Mouse (Mus musculus) midbrain, postnatal 0 days (tissue): ENCODE results near the gene C3. TPM values are rescaled to one million over a fixed set of nuclear protein-coding genes. Genes with fewer than 3 reads are reported as not detected.

Source experiments
- ATAC-seq: fragments of 200-750 bp; cut with Nextera tagmentation; 2 replicates; pipeline ENCODE4 v1.8.0; 2017; ENCODE audit warnings: moderate number of reproducible peaks, mild to moderate bottlenecking, moderate TSS enrichment, moderate library complexity; ENCODE audit not compliant: low FRiP score
- DNase-seq: peaks from one replicate; pipeline ENCODE4 v3.0.0-alpha.2; 2015; ENCODE audit warnings: low spot score
- H3K27ac ChIP-seq: fragments of 300-500 bp; sonication (generic); 2 replicates; pipeline ENCODE4 v1.5.1; 2014; ENCODE audit warnings: low read depth, mild to moderate bottlenecking, low read length, mixed read lengths
- H3K27me3 ChIP-seq: fragments of 300-500 bp; sonication (generic); 2 replicates; pipeline ENCODE4 v1.6.1; 2014; ENCODE audit warnings: low read length, control low read depth, mixed read lengths; ENCODE audit not compliant: insufficient read depth
- H3K36me3 ChIP-seq: fragments of 300-500 bp; sonication (generic); 2 replicates; pipeline ENCODE4 v1.6.1; 2014; ENCODE audit warnings: low read length, control low read depth, mixed read lengths; ENCODE audit not compliant: insufficient read depth
- H3K4me1 ChIP-seq: fragments of 300-500 bp; sonication (generic); 2 replicates; pipeline ENCODE4 v1.6.1; 2014; ENCODE audit warnings: mild to moderate bottlenecking, control low read depth, antibody characterized with exemption, low read length, mixed read lengths; ENCODE audit not compliant: insufficient read depth
- H3K4me2 ChIP-seq: fragments of 300-500 bp; sonication (generic); 2 replicates; pipeline ENCODE4 v1.6.1; 2014; ENCODE audit warnings: low read depth, mild to moderate bottlenecking, low read length, mixed read lengths; ENCODE audit not compliant: poor library complexity, severe bottlenecking
- H3K4me3 ChIP-seq: fragments of 300-500 bp; sonication (generic); 2 replicates; pipeline ENCODE4 v1.5.1; 2014; ENCODE audit warnings: low read depth, mild to moderate bottlenecking, low read length, moderate library complexity
- H3K9ac ChIP-seq: fragments of 300-500 bp; sonication (generic); replicated peaks from 2 replicates; pipeline ENCODE4 v1.6.1; 2014; ENCODE audit warnings: mild to moderate bottlenecking, low read length, moderate library complexity, mixed read lengths; ENCODE audit not compliant: poor library complexity, severe bottlenecking
- H3K9me3 ChIP-seq: fragments of 300-500 bp; sonication (generic); 2 replicates; pipeline ENCODE4 v1.6.1; 2016; ENCODE audit warnings: low read length, control low read depth
- CTCF ChIP-seq: IDR thresholded peaks from 2 replicates; pipeline ENCODE4 v1.5.1; 2016; ENCODE audit warnings: antibody characterized with exemption, mild to moderate bottlenecking
- WGBS: fragments of 180-500 bp; shearing (Covaris S2); extraction: QIAGEN DNeasy Blood & Tissue Kit; methylation state at CpG from one replicate; pipeline ENCODE4 v1.1.7; 2014; 5-methylcytosine and 5-hydroxymethylcytosine counted together
- polyA plus RNA-seq: library from polyadenylated mRNA; unstranded; fragments of >200 nt; fragmentation: Nextera tagmentation; extraction: Ambion mirVana; gene quantifications from 2 replicates; pipeline ENCODE4 v1.2.1, GENCODE M21; 2015
- total RNA-seq: library from RNA; depleted of rRNA; stranded (reverse); fragments of >200 nt; gene quantifications from 2 replicates; pipeline ENCODE4 v1.2.3, GENCODE M21; 2014

The C3 gene
- total and polyA plus RNA-seq, 2 experiments from 2014 or later = 0.49 to 1.7 TPM

- 29% methylated on average over 7 of the region's 7 CpGs for whole genome bisulfite sequencing
Measured at GRCm38 (mm10) chr17:57273846-57274245, 45.9 kb upstream of the C3 start.

GRCm38 (mm10) chr17:57271301-57271700 is 43.4 kb upstream of the C3 start:
- ATAC-seq (no peak), DNase-seq (no peak)
- Histone ChIP-seq H3K4me1 (0 out of 2 replicates have a peak, but pooled peaks cover 2% of the 10 kb centered on the region), H3K9ac (no peak overlapping the region), H3K27ac (no peak overlapping the region), H3K36me3 (no peaks in the 10 kb centered on the region), H3K4me3 (no peak overlapping the region), H3K9me3 (no peaks in the 10 kb centered on the region), H3K4me2 (no peak overlapping the region), H3K27me3 (0 out of 2 replicates have a peak, but pooled peaks cover 7% of the 10 kb centered on the region)
- 70% methylated on average over 9 of the region's 9 CpGs for WGBS
- TF ChIP-seq CTCF = no peak

More at GRCm38 (mm10) chr17:57273846-57274245, 45.9 kb upstream of the C3 start:
- Histone ChIP-seq H3K4me2 (no peak overlapping the region), H3K36me3 (no peaks in the 10 kb centered on the region), H3K4me3 (no peak overlapping the region), H3K27ac (no peak overlapping the region), H3K9me3 (no peaks in the 10 kb centered on the region), H3K9ac (no peak overlapping the region), H3K27me3 (0 out of 2 replicates have a peak, but pooled peaks cover 7% of the 10 kb centered on the region), H3K4me1 (0 out of 2 replicates have a peak, but pooled peaks cover 2% of the 10 kb centered on the region)
- ATAC-seq = no peak
- DNase-seq = no peak
- TF ChIP-seq CTCF = no peak

GRCm38 (mm10) chr17:57267556-57268126 is 39.7 kb upstream of the C3 start:
- H3K27me3 ChIP-seq = 0 out of 2 replicates have a peak, but pooled peaks cover 1% of the 10 kb centered on the region
- no peak for TF ChIP-seq CTCF
- WGBS = 87% methylated on average over 6 of the region's 6 CpGs

GRCm38 (mm10) chr17:57264972-57265945 is 37.3 kb upstream of the C3 start:
- DNase-seq (no peak), ATAC-seq (no peak)
- Histone ChIP-seq H3K4me3 (no peak overlapping the region), H3K36me3 (no peaks in the 10 kb centered on the region), H3K4me1 (peaks cover 3% of the 10 kb centered on the region; the same call in 1 of the 2 replicates), H3K9ac (no peak overlapping the region), H3K27ac (no peak overlapping the region), H3K4me2 (no peak overlapping the region), H3K9me3 (no peaks in the 10 kb centered on the region), H3K27me3 (no peaks in the 10 kb centered on the region)
- TF ChIP-seq CTCF = 0 out of 2 replicates have a peak, but pooled peaks have one; percentile 2
- 29% methylated on average over 21 of the region's 22 CpGs for WGBS

More at GRCm38 (mm10) chr17:57267556-57268126, 39.7 kb upstream of the C3 start:
- Histone ChIP-seq H3K9me3 (no peaks in the 10 kb centered on the region), H3K4me3 (no peak overlapping the region), H3K27ac (no peak overlapping the region), H3K4me2 (no peak overlapping the region), H3K9ac (no peak overlapping the region), H3K36me3 (no peaks in the 10 kb centered on the region), H3K4me1 (peaks cover 3% of the 10 kb centered on the region; the same call in 1 of the 2 replicates)
- ATAC-seq = no peak
- no peak for DNase-seq

GRCm38 (mm10) chr17:57264164-57264563 is 36.2 kb upstream of the C3 start:
- no peaks in the 10 kb centered on the region for H3K36me3 ChIP-seq
- no peak overlapping the region for H3K27ac ChIP-seq
- 75% methylated on average over 2 of the region's 2 CpGs for WGBS
- no peak for ATAC-seq
- no peak overlapping the region for H3K4me3 ChIP-seq
- H3K4me2 ChIP-seq = no peak overlapping the region
- no peaks in the 10 kb centered on the region for H3K9me3 ChIP-seq
- no peak for DNase-seq
- H3K4me1 ChIP-seq = peaks cover 3% of the 10 kb centered on the region; the same call in 1 of the 2 replicates
- H3K9ac ChIP-seq = no peak overlapping the region
- no peak for TF ChIP-seq CTCF
- no peaks in the 10 kb centered on the region for H3K27me3 ChIP-seq
